In genomic region chr10:59947296-59948073, GRCm38 (mm10) we compare ENCODE assay signal across 9 mouse cellular contexts. TPM values are rescaled to one million over a fixed set of nuclear protein-coding genes. Genes with fewer than 3 reads are reported as not detected.
DNase-seq lines count a peak whose midpoint lies in the region; ATAC-seq and TF ChIP-seq lines count a peak whose summit lies in the region.
"Had no signal": no experiment of that assay in that cellular context is flagged by ENCODE, and none has a peak within 500 bp of the region (broad histone marks: within the 10 kb centered on the region; RNA-seq: fewer than 3 reads in every experiment).

No protein-coding gene starts in this region.

- ATAC-seq in forebrain, embryonic 11.5 days (replicated peaks; ENCODE audit: low FRiP score) = no peak
- no peak for ATAC-seq in forebrain, postnatal 0 days
- ATAC-seq in forebrain, embryonic 12.5 days (ENCODE audit: low FRiP score) = no peak
- peak; percentile 8 for ATAC-seq in inflammation-experienced regulatory T-cells, adult 6 months
- ATAC-seq in monocyte, adult 5-6 weeks (replicated peaks; ENCODE audit: insufficient number of reproducible peaks, low FRiP score, low TSS enrichment, poor library complexity, severe bottlenecking) = no peak

- H3K9me3 ChIP-seq in forebrain, embryonic 11.5 days (ENCODE audit: control insufficient read depth, low read length) = peaks cover 2% of the 10 kb centered on the region; the same call in 1 of the 2 replicates
- no peaks in the 10 kb centered on the region for H3K9me3 ChIP-seq in forebrain, postnatal 0 days (ENCODE audit: low read length)
- no peaks in the 10 kb centered on the region for H3K9me3 ChIP-seq in forebrain, embryonic 12.5 days

- TF ChIP-seq CTCF in forebrain, postnatal 0 days (IDR thresholded peaks at IDR 0.05; ENCODE audit: low read depth) = no peak

- H3K9ac ChIP-seq in forebrain, embryonic 11.5 days (ENCODE audit: low read length) = no peak overlapping the region
- H3K9ac ChIP-seq in forebrain, postnatal 0 days = no peak overlapping the region
- no peak overlapping the region for H3K9ac ChIP-seq in forebrain, embryonic 12.5 days
- H3K9ac ChIP-seq: liver, embryonic 14.5 days had no signal

- H3K4me1 ChIP-seq in forebrain, embryonic 11.5 days (replicated peaks; ENCODE audit: control insufficient read depth, insufficient read depth, low read length) = peaks cover 13% of the 10 kb centered on the region
- peaks cover 35% of the 10 kb centered on the region for H3K4me1 ChIP-seq in forebrain, postnatal 0 days (ENCODE audit: insufficient read depth)
- peaks cover 41% of the 10 kb centered on the region for H3K4me1 ChIP-seq in forebrain, embryonic 12.5 days

- DNase-seq in forebrain, embryonic 11.5 days (ENCODE audit: low spot score) = no peak
- no peak for DNase-seq in forebrain, postnatal 0 days
- DNase-seq in 416B (ENCODE audit: low read depth) = peak; percentile 90
- no peak for DNase-seq in thymus, postnatal 10 days (ENCODE audit: low spot score in 2 of 2)
- DNase-seq in left cerebral cortex, adult 11 months (ENCODE audit: low spot score) = no peak

- H3K4me2 ChIP-seq in forebrain, embryonic 11.5 days (ENCODE audit: low read depth, low read length, severe bottlenecking) = no peak overlapping the region
- H3K4me2 ChIP-seq in forebrain, postnatal 0 days (ENCODE audit: low read depth) = no peak overlapping the region
- H3K4me2 ChIP-seq in forebrain, embryonic 12.5 days = no peak overlapping the region

- no peaks in the 10 kb centered on the region for H3K36me3 ChIP-seq in forebrain, embryonic 11.5 days (ENCODE audit: control insufficient read depth, insufficient read depth, low read length)
- peaks cover 3% of the 10 kb centered on the region; the same call in 1 of the 2 replicates for H3K36me3 ChIP-seq in forebrain, postnatal 0 days (ENCODE audit: insufficient read depth)
- H3K36me3 ChIP-seq in forebrain, embryonic 12.5 days (replicated peaks) = 0 out of 2 replicates have a peak, but pooled peaks cover 4% of the 10 kb centered on the region

- no peak overlapping the region for H3K4me3 ChIP-seq in forebrain, embryonic 11.5 days (ENCODE audit: low read depth, low read length)
- H3K4me3 ChIP-seq in forebrain, postnatal 0 days (ENCODE audit: low read depth, low read length) = no peak overlapping the region
- no peak overlapping the region for H3K4me3 ChIP-seq in forebrain, embryonic 12.5 days (replicated peaks)

- 0 out of 2 replicates have a peak overlapping the region, but pooled peaks have one; percentile 14 for H3K27ac ChIP-seq in forebrain, embryonic 11.5 days (ENCODE audit: low read depth, low read length)
- H3K27ac ChIP-seq in forebrain, postnatal 0 days (ENCODE audit: low read depth, low read length) = no peak overlapping the region
- H3K27ac ChIP-seq in forebrain, embryonic 12.5 days = peak overlapping the region; percentile 42
- H3K27ac ChIP-seq: liver, embryonic 14.5 days had no signal

- no peaks in the 10 kb centered on the region for H3K27me3 ChIP-seq in forebrain, embryonic 11.5 days (ENCODE audit: control insufficient read depth, insufficient read depth, low read length)
- H3K27me3 ChIP-seq in forebrain, postnatal 0 days (ENCODE audit: insufficient read depth, low read length) = no peaks in the 10 kb centered on the region
- no peaks in the 10 kb centered on the region for H3K27me3 ChIP-seq in forebrain, embryonic 12.5 days

- WGBS in forebrain, embryonic 11.5 days = 69% methylated on average over 7 of the region's 7 CpGs
- 55% methylated on average over 7 of the region's 7 CpGs for WGBS in forebrain, postnatal 0 days
- 69% methylated on average over 7 of the region's 7 CpGs for WGBS in forebrain, embryonic 12.5 days

RNA-seq across cellular contexts. Expression of gene Ddit4, which starts 4.1 kb away (rescaled TPM):
- polyA plus RNA-seq in forebrain, embryonic 11.5 days (2014; fragmentation: Nextera tagmentation; extraction: Ambion mirVana) = 7.4 and 9.5 TPM in 2 replicates
- 40.0 and 40.7 TPM in 2 replicates for total RNA-seq in forebrain, postnatal 0 days (2014; rRNA removed)
- 52.9 and 57.8 TPM in 2 replicates for polyA plus RNA-seq in forebrain, postnatal 0 days (2015; fragmentation: Nextera tagmentation; extraction: Ambion mirVana)
- polyA plus RNA-seq in forebrain, embryonic 12.5 days (2016; fragmentation: Nextera tagmentation; extraction: Ambion mirVana) = 58.9 and 61.6 TPM in 2 replicates
- 10 to 100 TPM; 11.5 to 25.9 (median 14.4) TPM for polyA plus RNA-seq in inflammation-experienced regulatory T-cells, adult 6 months (2017; shearing (Covaris generic))
- 29.5 to 34.2 TPM (median 34.2 TPM) in 3 replicates for total RNA-seq in monocyte, adult 5-6 weeks (2017)

RNA-seq across cellular contexts. Expression of gene Ascc1, which starts 55.1 kb away (rescaled TPM):
- 35.8 and 38.4 TPM in 2 replicates for polyA plus RNA-seq in forebrain, embryonic 11.5 days (2014; fragmentation: Nextera tagmentation; extraction: Ambion mirVana)
- total RNA-seq in forebrain, postnatal 0 days (2014; rRNA removed) = 20.0 and 24.3 TPM in 2 replicates
- polyA plus RNA-seq in forebrain, postnatal 0 days (2015; fragmentation: Nextera tagmentation; extraction: Ambion mirVana) = 43.8 and 50.5 TPM in 2 replicates
- polyA plus RNA-seq in forebrain, embryonic 12.5 days (2016; fragmentation: Nextera tagmentation; extraction: Ambion mirVana) = 38.5 and 38.6 TPM in 2 replicates
- 10 to 100 TPM; 33.7 to 57.6 (median 44.3) TPM for polyA plus RNA-seq in inflammation-experienced regulatory T-cells, adult 6 months (2017; shearing (Covaris generic))
- total RNA-seq in monocyte, adult 5-6 weeks (2017) = 13.0 to 19.4 TPM (median 18.4 TPM) in 3 replicates

RNA-seq across cellular contexts. Expression of gene Anapc16, which starts 55.5 kb away (rescaled TPM):
- 94.6 and 99.4 TPM in 2 replicates for polyA plus RNA-seq in forebrain, embryonic 11.5 days (2014; fragmentation: Nextera tagmentation; extraction: Ambion mirVana)
- total RNA-seq in forebrain, postnatal 0 days (2014; rRNA removed) = 98.6 and 115 TPM in 2 replicates
- polyA plus RNA-seq in forebrain, postnatal 0 days (2015; fragmentation: Nextera tagmentation; extraction: Ambion mirVana) = 109 and 117 TPM in 2 replicates
- polyA plus RNA-seq in forebrain, embryonic 12.5 days (2016; fragmentation: Nextera tagmentation; extraction: Ambion mirVana) = 100 and 106 TPM in 2 replicates
- polyA plus RNA-seq in inflammation-experienced regulatory T-cells, adult 6 months (2017; shearing (Covaris generic)) = 10 to 100 TPM; 89.0 to 99.4 (median 91.1) TPM
- 69.0 to 89.0 TPM (median 82.7 TPM) in 3 replicates for total RNA-seq in monocyte, adult 5-6 weeks (2017)
